Mouse (Mus musculus) heart, postnatal 0 days (tissue): Measurements from ENCODE around the gene Ppp6r1.

Experiments
- CTCF ChIP-seq: IDR thresholded peaks from 2 replicates; pipeline ENCODE4 v1.5.1; 2016; ENCODE audit warnings: antibody characterized with exemption, control low read depth, low read depth
- EP300 ChIP-seq: IDR thresholded peaks from 2 replicates; pipeline ENCODE4 v1.6.1; 2016; ENCODE audit warnings: antibody characterized with exemption, low read depth

DNA sequence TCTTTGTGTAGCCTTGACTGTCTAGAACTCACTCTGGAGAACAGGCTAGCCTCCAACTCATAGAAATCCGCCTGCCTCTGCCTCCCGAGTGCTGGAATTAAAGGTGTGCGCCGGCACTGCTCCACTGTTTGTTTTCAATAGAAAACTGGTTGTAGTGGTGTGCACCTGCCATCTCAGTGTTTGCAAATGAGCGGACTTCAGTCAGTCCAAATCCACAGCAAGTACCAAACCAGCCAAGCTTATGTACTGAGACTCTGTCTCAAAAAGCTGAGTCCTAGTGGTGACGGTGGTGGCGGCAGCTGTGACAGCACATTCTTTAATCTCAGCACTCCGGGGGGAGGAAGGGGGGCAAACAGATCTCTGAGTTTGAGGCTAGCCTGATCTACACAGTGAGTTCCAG is 9.7 kb upstream of the Ppp6r1 start:
- TF ChIP-seq CTCF: no peak
- TF ChIP-seq EP300: no peak
